9 mouse cellular contexts compared by ENCODE assay signal in genomic region chr4:41759206-41759605, GRCm38 (mm10). TPM values are rescaled to one million over a fixed set of nuclear protein-coding genes. Genes with fewer than 3 reads are reported as not detected.
DNase-seq lines count a peak whose midpoint lies in the region; ATAC-seq and TF ChIP-seq lines count a peak whose summit lies in the region.
"Had no signal": no experiment of that assay in that cellular context is flagged by ENCODE, and none has a peak within 500 bp of the region (broad histone marks: within the 10 kb centered on the region; RNA-seq: fewer than 3 reads in every experiment).

No protein-coding gene starts in this region.

- H3K36me3 ChIP-seq in lung, embryonic 14.5 days (ENCODE audit: insufficient read depth) = peaks cover 9% of the 10 kb centered on the region; the same call in 1 of the 2 replicates
- 0 out of 2 replicates have a peak, but pooled peaks cover 5% of the 10 kb centered on the region for H3K36me3 ChIP-seq in intestine, embryonic 15.5 days
- H3K36me3 ChIP-seq in liver, embryonic 16.5 days (ENCODE audit: control insufficient read depth, insufficient read depth) = peaks cover 4% of the 10 kb centered on the region; the same call in 1 of the 2 replicates

- no peak overlapping the region for H3K4me3 ChIP-seq in lung, embryonic 14.5 days (ENCODE audit: low read depth, low read length)
- H3K4me3 ChIP-seq in intestine, embryonic 15.5 days (replicated peaks) = no peak overlapping the region
- no peak overlapping the region for H3K4me3 ChIP-seq in liver, embryonic 16.5 days (ENCODE audit: low read depth, low read length)
- H3K4me3 ChIP-seq: myocyte had no signal

- H3K27me3 ChIP-seq in lung, embryonic 14.5 days (ENCODE audit: insufficient read depth, low read length) = no peaks in the 10 kb centered on the region
- H3K27me3 ChIP-seq in intestine, embryonic 15.5 days (replicated peaks) = no peaks in the 10 kb centered on the region
- no peaks in the 10 kb centered on the region for H3K27me3 ChIP-seq in liver, embryonic 16.5 days (ENCODE audit: control insufficient read depth, insufficient read depth, low read depth, low read length)

- DNase-seq in lung, embryonic 14.5 days = peak; percentile 51
- no peak for DNase-seq in lung, postnatal 36 days
- DNase-seq in frontal cortex, postnatal 14 days (ENCODE audit: low spot score in 2 of 2) = no peak
- DNase-seq in thymus, postnatal 10 days (ENCODE audit: low spot score in 2 of 2) = no peak
- DNase-seq in embryo, embryonic 9.5 days (ENCODE audit: extremely low spot score) = no peak

- no peaks in the 10 kb centered on the region for H3K9me3 ChIP-seq in lung, embryonic 14.5 days (ENCODE audit: low read depth, low read length)
- no peaks in the 10 kb centered on the region for H3K9me3 ChIP-seq in intestine, embryonic 15.5 days
- no peaks in the 10 kb centered on the region for H3K9me3 ChIP-seq in liver, embryonic 16.5 days (replicated peaks; ENCODE audit: control insufficient read depth, low read length)

- no peak overlapping the region for H3K9ac ChIP-seq in lung, embryonic 14.5 days
- H3K9ac ChIP-seq in intestine, embryonic 15.5 days = no peak overlapping the region
- H3K9ac ChIP-seq in liver, embryonic 16.5 days (ENCODE audit: low read depth, low read length) = no peak overlapping the region

- no peak overlapping the region for H3K4me2 ChIP-seq in lung, embryonic 14.5 days
- H3K4me2 ChIP-seq in intestine, embryonic 15.5 days (replicated peaks) = no peak overlapping the region
- no peak overlapping the region for H3K4me2 ChIP-seq in liver, embryonic 16.5 days (ENCODE audit: low read depth, low read length)

- peaks cover 15% of the 10 kb centered on the region; the same call in 1 of the 2 replicates for H3K4me1 ChIP-seq in lung, embryonic 14.5 days (ENCODE audit: insufficient read depth)
- H3K4me1 ChIP-seq in intestine, embryonic 15.5 days (replicated peaks) = peaks cover 43% of the 10 kb centered on the region
- H3K4me1 ChIP-seq in liver, embryonic 16.5 days (ENCODE audit: control insufficient read depth, low read depth, low read length) = peaks cover 42% of the 10 kb centered on the region

- WGBS in lung, embryonic 14.5 days = 68% methylated on average over 9 of the region's 9 CpGs
- WGBS in intestine, embryonic 15.5 days = 83% methylated on average over 9 of the region's 9 CpGs
- WGBS in liver, embryonic 16.5 days (ENCODE audit: insufficient replicate concordance) = 72% methylated on average over 9 of the region's 9 CpGs

- H3K27ac ChIP-seq in lung, embryonic 14.5 days (ENCODE audit: low read depth) = peak overlapping the region; percentile 92; the same call in 1 of the 2 replicates
- H3K27ac ChIP-seq in intestine, embryonic 15.5 days = peak overlapping the region; percentile 92
- H3K27ac ChIP-seq in liver, embryonic 16.5 days (ENCODE audit: low read length) = peak overlapping the region; percentile 88

- ATAC-seq in lung, embryonic 14.5 days (ENCODE audit: insufficient read depth) = no peak
- ATAC-seq in common myeloid progenitor, adult 5-6 weeks (replicated peaks; ENCODE audit: low read depth, poor library complexity, severe bottlenecking) = peak; percentile 3
- no peak for ATAC-seq in intestine, embryonic 15.5 days
- ATAC-seq in liver, embryonic 16.5 days (ENCODE audit: low read depth) = peak; percentile 41

- TF ChIP-seq CTCF in lung, embryonic 14.5 days (IDR thresholded peaks at IDR 0.05; ENCODE audit: low read depth) = no peak

RNA-seq across cellular contexts. Expression of gene Sigmar1, which starts 3.2 kb away (rescaled TPM):
- polyA plus RNA-seq in lung, embryonic 14.5 days (2014; fragmentation: Nextera tagmentation; extraction: Ambion mirVana) = 82.5 and 94.6 TPM in 2 replicates
- total RNA-seq in common myeloid progenitor, adult 5-6 weeks (2017) = 61.0 and 86.9 TPM in 2 replicates
- polyA plus RNA-seq in intestine, embryonic 15.5 days (2015; fragmentation: Nextera tagmentation; extraction: Ambion mirVana) = 94.7 and 108 TPM in 2 replicates
- 50.6 and 57.0 TPM in 2 replicates for polyA plus RNA-seq in liver, embryonic 16.5 days (2015; fragmentation: Nextera tagmentation; extraction: Ambion mirVana)

RNA-seq across cellular contexts. Expression of gene Galt, which starts 4.2 kb away (rescaled TPM):
- 25.6 and 26.9 TPM in 2 replicates for polyA plus RNA-seq in lung, embryonic 14.5 days (2014; fragmentation: Nextera tagmentation; extraction: Ambion mirVana)
- total RNA-seq in common myeloid progenitor, adult 5-6 weeks (2017) = 18.4 and 26.9 TPM in 2 replicates
- 64.8 and 70.9 TPM in 2 replicates for polyA plus RNA-seq in intestine, embryonic 15.5 days (2015; fragmentation: Nextera tagmentation; extraction: Ambion mirVana)
- 34.7 and 40.8 TPM in 2 replicates for polyA plus RNA-seq in liver, embryonic 16.5 days (2015; fragmentation: Nextera tagmentation; extraction: Ambion mirVana)

RNA-seq across cellular contexts. Expression of gene Ccl27a, which starts 14.8 kb away (rescaled TPM):
- 28.2 and 30.0 TPM in 2 replicates for polyA plus RNA-seq in lung, embryonic 14.5 days (2014; fragmentation: Nextera tagmentation; extraction: Ambion mirVana)
- 7.3 and 18.8 TPM in 2 replicates for total RNA-seq in common myeloid progenitor, adult 5-6 weeks (2017)
- polyA plus RNA-seq in intestine, embryonic 15.5 days (2015; fragmentation: Nextera tagmentation; extraction: Ambion mirVana) = 30.5 and 31.9 TPM in 2 replicates
- 7.5 and 9.4 TPM in 2 replicates for polyA plus RNA-seq in liver, embryonic 16.5 days (2015; fragmentation: Nextera tagmentation; extraction: Ambion mirVana)
- polyA plus RNA-seq: myocyte had no signal

RNA-seq across cellular contexts. Expression of gene Arid3c, which starts 28.3 kb away (rescaled TPM):
- polyA plus RNA-seq in lung, embryonic 14.5 days (2014; fragmentation: Nextera tagmentation; extraction: Ambion mirVana) = not detected in 2 replicates
- total RNA-seq in common myeloid progenitor, adult 5-6 weeks (2017) = not detected in 2 replicates
- not detected in 2 replicates for polyA plus RNA-seq in intestine, embryonic 15.5 days (2015; fragmentation: Nextera tagmentation; extraction: Ambion mirVana)
- not detected in 2 replicates for polyA plus RNA-seq in liver, embryonic 16.5 days (2015; fragmentation: Nextera tagmentation; extraction: Ambion mirVana)
- polyA plus RNA-seq: myocyte had no signal

RNA-seq across cellular contexts. Expression of gene Dctn3, which starts 36.2 kb away (rescaled TPM):
- 103 and 106 TPM in 2 replicates for polyA plus RNA-seq in lung, embryonic 14.5 days (2014; fragmentation: Nextera tagmentation; extraction: Ambion mirVana)
- total RNA-seq in common myeloid progenitor, adult 5-6 weeks (2017) = 62.8 and 92.5 TPM in 2 replicates
- 122 and 131 TPM in 2 replicates for polyA plus RNA-seq in intestine, embryonic 15.5 days (2015; fragmentation: Nextera tagmentation; extraction: Ambion mirVana)
- polyA plus RNA-seq in liver, embryonic 16.5 days (2015; fragmentation: Nextera tagmentation; extraction: Ambion mirVana) = 56.9 and 62.0 TPM in 2 replicates

Comparison
In these comparisons a context has a peak if more than half of its experiments do, and no peak if none do; other contexts are left out.
1. ATAC-seq: peak in common myeloid progenitor, adult 5-6 weeks (single experiment) and liver, embryonic 16.5 days (single experiment); none in lung, embryonic 14.5 days (single experiment) and intestine, embryonic 15.5 days (single experiment).
2. Peak in every context shown above with its lines, with median percentiles within 50 percentile points of each other: H3K27ac ChIP-seq.